Mouse (Mus musculus): ENCODE measurements around the gene Tnk2. TPM values are rescaled to one million over a fixed set of nuclear protein-coding genes. Genes with fewer than 3 reads are reported as not detected.
A peak's percentile ranks its signal among the peaks of the same experiment; 100 is the strongest.
"Not testable (repeated sequence)": the region's sequence is repeated elsewhere in the genome, so short reads cannot be mapped to it uniquely, and the experiment has no call there.

Tnk2 gene
- polyA plus RNA-seq, 1 experiment from 2014 or later: 20.0 TPM

GRCm38 (mm10) chr16:32635314-32635713 is 8.4 kb upstream of the Tnk2 start:
- H3K36me3 ChIP-seq (ENCODE audit: insufficient read depth): peaks cover 18% of the 10 kb centered on the region
- DNase-seq (peak; percentile 64), ATAC-seq (ENCODE audit: insufficient read depth) (peak; percentile 68)
- peak; percentile 54 for TF ChIP-seq CTCF (IDR thresholded peaks at IDR 0.05; ENCODE audit: low read depth)
- no peak overlapping the region for H3K4me3 ChIP-seq (ENCODE audit: low read depth, low read length)
- H3K9ac ChIP-seq: no peak overlapping the region
- no peak overlapping the region for H3K4me2 ChIP-seq
- H3K9me3 ChIP-seq (ENCODE audit: low read depth, low read length): no peaks in the 10 kb centered on the region
- H3K4me1 ChIP-seq (ENCODE audit: insufficient read depth): no peaks in the 10 kb centered on the region
- no peaks in the 10 kb centered on the region for H3K27me3 ChIP-seq (ENCODE audit: insufficient read depth, low read length)
- H3K27ac ChIP-seq (ENCODE audit: low read depth): no peak overlapping the region
- WGBS: 55% methylated on average over 3 of the region's 3 CpGs

- H3K27me3 ChIP-seq (ENCODE audit: insufficient read depth, low read length): no peaks in the 10 kb centered on the region
- no peak for TF ChIP-seq CTCF (IDR thresholded peaks at IDR 0.05; ENCODE audit: low read depth)
- H3K4me1 ChIP-seq (ENCODE audit: insufficient read depth): no peaks in the 10 kb centered on the region
- 86% methylated on average over 3 of the region's 3 CpGs for WGBS
- H3K9me3 ChIP-seq (ENCODE audit: low read depth, low read length): no peaks in the 10 kb centered on the region
- H3K27ac ChIP-seq (ENCODE audit: low read depth): no peak overlapping the region
- DNase-seq (no peak), ATAC-seq (ENCODE audit: insufficient read depth) (no peak)
- H3K4me2 ChIP-seq: no peak overlapping the region
- H3K9ac ChIP-seq: no peak overlapping the region
- no peak overlapping the region for H3K4me3 ChIP-seq (ENCODE audit: low read depth, low read length)
- peaks cover 12% of the 10 kb centered on the region; the same call in 1 of the 2 replicates for H3K36me3 ChIP-seq (ENCODE audit: insufficient read depth)
Measured at GRCm38 (mm10) chr16:32636331-32636730, 7.3 kb upstream of the Tnk2 start.

- TF ChIP-seq CTCF (IDR thresholded peaks at IDR 0.05; ENCODE audit: low read depth): no peak
Measured at GRCm38 (mm10) chr16:32636871-32637521, 6.7 kb upstream of the Tnk2 start.

GRCm38 (mm10) chr16:32638476-32638875 is 5.2 kb upstream of the Tnk2 start:
- DNase-seq: peak; percentile 94
- WGBS: 8% methylated on average over 8 of the region's 8 CpGs
- H3K9me3 ChIP-seq (ENCODE audit: low read depth, low read length): no peaks in the 10 kb centered on the region
- H3K4me1 ChIP-seq (ENCODE audit: insufficient read depth): no peaks in the 10 kb centered on the region
- H3K36me3 ChIP-seq (ENCODE audit: insufficient read depth): no peaks in the 10 kb centered on the region
- no peak overlapping the region for H3K9ac ChIP-seq
- no peaks in the 10 kb centered on the region for H3K27me3 ChIP-seq (ENCODE audit: insufficient read depth, low read length)
- peak; percentile 65; the same call in 1 of the 2 replicates for ATAC-seq (ENCODE audit: insufficient read depth)
- no peak overlapping the region for H3K27ac ChIP-seq (ENCODE audit: low read depth)
- 0 out of 2 replicates have a peak overlapping the region, but pooled peaks have one; percentile 13 for H3K4me2 ChIP-seq
- H3K4me3 ChIP-seq (ENCODE audit: low read depth, low read length): no peak overlapping the region
- TF ChIP-seq CTCF (IDR thresholded peaks at IDR 0.05; ENCODE audit: low read depth): peak; percentile 93

More at GRCm38 (mm10) chr16:32636871-32637521, 6.7 kb upstream of the Tnk2 start:
- no peaks in the 10 kb centered on the region for H3K9me3 ChIP-seq (ENCODE audit: low read depth, low read length)
- DNase-seq: no peak
- ATAC-seq (ENCODE audit: insufficient read depth): no peak
- H3K4me2 ChIP-seq: no peak overlapping the region
- H3K4me1 ChIP-seq (ENCODE audit: insufficient read depth): no peaks in the 10 kb centered on the region
- peaks cover 10% of the 10 kb centered on the region; the same call in 1 of the 2 replicates for H3K36me3 ChIP-seq (ENCODE audit: insufficient read depth)
- WGBS: 25% methylated on average over 6 of the region's 6 CpGs
- no peaks in the 10 kb centered on the region for H3K27me3 ChIP-seq (ENCODE audit: insufficient read depth, low read length)
- no peak overlapping the region for H3K4me3 ChIP-seq (ENCODE audit: low read depth, low read length)
- H3K9ac ChIP-seq: no peak overlapping the region
- no peak overlapping the region for H3K27ac ChIP-seq (ENCODE audit: low read depth)

GRCm38 (mm10) chr16:32640096-32640495 is 3.6 kb upstream of the Tnk2 start:
- no peak overlapping the region for H3K9ac ChIP-seq

GRCm38 (mm10) chr16:32640683-32641082 is 3.0 kb upstream of the Tnk2 start:
- 58% methylated on average over 2 of the region's 2 CpGs for WGBS
- H3K9ac ChIP-seq; DNase-seq; H3K9me3 ChIP-seq (ENCODE audit: low read depth, low read length); H3K4me1 ChIP-seq (ENCODE audit: insufficient read depth); ATAC-seq (ENCODE audit: insufficient read depth); H3K36me3 ChIP-seq (ENCODE audit: insufficient read depth); H3K4me2 ChIP-seq; H3K27ac ChIP-seq (ENCODE audit: low read depth); H3K27me3 ChIP-seq (ENCODE audit: insufficient read depth, low read length); H3K4me3 ChIP-seq (ENCODE audit: low read depth, low read length): not testable (repeated sequence)

More at GRCm38 (mm10) chr16:32640096-32640495, 3.6 kb upstream of the Tnk2 start:
- H3K27ac ChIP-seq (ENCODE audit: low read depth): peak overlapping the region; percentile 24; the same call in 1 of the 2 replicates
- no peaks in the 10 kb centered on the region for H3K27me3 ChIP-seq (ENCODE audit: insufficient read depth, low read length)
- TF ChIP-seq CTCF (IDR thresholded peaks at IDR 0.05; ENCODE audit: low read depth): no peak
- H3K9me3 ChIP-seq (ENCODE audit: low read depth, low read length): no peaks in the 10 kb centered on the region
- peaks cover 2% of the 10 kb centered on the region for H3K4me1 ChIP-seq (ENCODE audit: insufficient read depth)
- no peak overlapping the region for H3K4me2 ChIP-seq
- ATAC-seq (ENCODE audit: insufficient read depth) (no peak), DNase-seq (peak; percentile 38)
- no peak overlapping the region for H3K4me3 ChIP-seq (ENCODE audit: low read depth, low read length)
- WGBS: 39% methylated on average over 5 of the region's 5 CpGs
- H3K36me3 ChIP-seq (ENCODE audit: insufficient read depth): no peaks in the 10 kb centered on the region

- ATAC-seq (ENCODE audit: insufficient read depth) (no peak), DNase-seq (no peak)
- no peaks in the 10 kb centered on the region for H3K9me3 ChIP-seq (ENCODE audit: low read depth, low read length)
- no peaks in the 10 kb centered on the region for H3K36me3 ChIP-seq (ENCODE audit: insufficient read depth)
- no peak overlapping the region for H3K27ac ChIP-seq (ENCODE audit: low read depth)
- no peak overlapping the region for H3K4me3 ChIP-seq (ENCODE audit: low read depth, low read length)
- H3K4me1 ChIP-seq (ENCODE audit: insufficient read depth): peaks cover 15% of the 10 kb centered on the region
- H3K9ac ChIP-seq: no peak overlapping the region
- WGBS: 50% methylated on average over 20 of the region's 20 CpGs
- H3K4me2 ChIP-seq: no peak overlapping the region
- no peaks in the 10 kb centered on the region for H3K27me3 ChIP-seq (ENCODE audit: insufficient read depth, low read length)
- no peak for TF ChIP-seq CTCF (IDR thresholded peaks at IDR 0.05; ENCODE audit: low read depth)
Measured at GRCm38 (mm10) chr16:32641440-32642219, 2.0 kb upstream of the Tnk2 start.

Measured in lung, embryonic 14.5 days (tissue).